Mouse (Mus musculus) neutrophil, adult 5-6 weeks (primary cell): Measurements from ENCODE around the gene Naxd. TPM values are rescaled to one million over a fixed set of nuclear protein-coding genes. Genes with fewer than 3 reads are reported as not detected.
A peak's percentile ranks its signal among the peaks of the same experiment; 100 is the strongest.
"Not testable (repeated sequence)": the region's sequence is repeated elsewhere in the genome, so short reads cannot be mapped to it uniquely, and the experiment has no call there.

Experiments used
- ATAC-seq: fragments of 151-379, 151-347 bp; 2 replicates; pipeline ENCODE4 v1.8.0; 2017; ENCODE audit warnings: mild to moderate bottlenecking, moderate TSS enrichment; ENCODE audit not compliant: insufficient number of reproducible peaks, poor library complexity, low FRiP score, severe bottlenecking; ENCODE audit errors: extremely low read depth
- total RNA-seq: library from RNA; stranded (forward); fragments of 200-1000 nt; gene quantifications from 2 replicates; pipeline ENCODE4 v1.2.3, GENCODE M21; 2017

The Naxd gene
- total RNA-seq, 1 experiment from 2014 or later, result 63.1 TPM

- ATAC-seq, result no peak
Observed at GRCm38 (mm10) chr8:11469095-11469494, 28.2 kb upstream of the Naxd start.

GRCm38 (mm10) chr8:11470694-11471093, 26.6 kb upstream of the Naxd start:
- ATAC-seq, result no peak

DNA sequence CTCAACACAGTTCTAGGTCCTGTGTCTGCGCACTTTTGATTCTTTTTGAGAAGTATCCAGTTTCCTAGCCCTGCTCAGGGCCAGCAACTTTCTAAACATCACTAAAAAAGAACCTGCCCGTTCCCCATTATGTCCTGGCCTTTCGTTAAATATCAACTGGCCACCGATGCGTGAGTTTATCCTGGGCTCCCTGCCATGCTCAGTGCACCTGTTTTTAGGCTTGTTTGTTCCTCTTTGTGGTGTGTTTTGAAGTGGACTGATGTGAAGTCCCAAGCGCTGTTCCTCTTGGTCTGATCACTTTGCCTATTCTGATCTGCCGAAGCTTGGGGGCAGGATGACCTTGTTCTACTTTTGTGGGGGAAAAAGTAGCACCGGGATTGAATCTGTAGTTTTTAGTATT, 26.0 kb upstream of the Naxd start:
- ATAC-seq, result no peak

DNA sequence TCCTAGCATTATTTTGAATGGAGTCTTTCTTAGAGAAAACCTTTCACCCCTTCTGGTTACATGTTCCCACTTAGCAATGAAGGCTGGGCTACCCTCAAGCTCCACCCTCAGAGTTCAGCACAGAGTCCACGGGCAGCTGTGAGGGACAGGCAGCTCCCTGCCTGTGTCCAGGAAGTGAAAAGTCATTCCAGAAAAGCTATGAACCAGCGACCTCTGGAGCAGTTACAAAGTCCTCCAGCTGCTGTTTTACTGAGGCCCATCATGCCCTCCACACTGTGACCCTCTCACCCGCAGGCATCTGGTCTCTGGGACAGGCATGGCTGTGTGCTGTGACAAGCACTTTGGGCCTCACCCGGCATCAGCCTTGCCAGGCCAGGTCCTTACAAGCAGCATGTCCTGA, 24.2 kb upstream of the Naxd start:
- ATAC-seq, result no peak

- ATAC-seq, result no peak
Observed at GRCm38 (mm10) chr8:11475397-11475796, 21.9 kb upstream of the Naxd start.

GRCm38 (mm10) chr8:11475876-11476275, 21.4 kb upstream of the Naxd start:
- no peak for ATAC-seq

DNA sequence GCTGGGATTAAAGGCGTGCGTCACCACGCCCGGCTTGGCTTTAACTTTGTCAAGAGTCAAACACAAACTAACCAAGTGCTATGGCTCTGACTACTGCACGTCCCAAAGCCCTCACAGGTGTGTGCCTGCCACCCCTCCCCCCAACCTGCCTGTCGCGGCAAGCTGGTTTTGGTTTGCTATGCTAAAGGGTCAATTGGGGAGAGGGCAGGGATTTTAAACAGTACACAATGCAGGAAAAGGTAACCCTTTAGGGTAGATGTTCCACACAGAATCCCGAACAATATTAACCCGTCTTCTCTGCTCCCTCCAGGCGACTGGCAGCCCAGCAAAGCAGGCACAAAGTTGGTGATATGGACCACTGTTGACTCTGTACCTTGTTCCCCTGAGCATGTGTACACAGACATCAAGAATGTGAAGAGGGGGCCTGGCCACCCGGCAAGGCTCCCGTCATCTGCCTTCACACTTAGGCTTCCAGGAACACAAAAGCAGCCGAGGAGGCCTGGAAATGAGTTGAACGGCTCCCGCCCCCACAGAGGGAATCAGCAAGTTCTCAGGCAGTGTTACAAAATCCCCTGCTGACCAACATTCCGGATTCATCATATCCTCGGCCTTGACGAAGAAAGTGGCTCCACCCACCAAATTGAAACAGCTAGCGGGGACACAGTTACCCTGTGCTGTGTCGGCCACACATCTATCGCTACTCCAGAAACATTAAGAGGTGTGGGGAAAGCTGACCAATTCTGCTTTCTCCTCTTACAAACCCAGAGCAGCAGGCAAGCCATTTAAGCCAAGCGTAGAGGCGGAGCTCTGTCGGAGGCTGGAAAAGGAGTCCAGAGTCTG, 20.7 kb upstream of the Naxd start:
- ATAC-seq, result peak; percentile 37

GRCm38 (mm10) chr8:11477178-11477553, 20.1 kb upstream of the Naxd start:
- ATAC-seq, result no peak

DNA sequence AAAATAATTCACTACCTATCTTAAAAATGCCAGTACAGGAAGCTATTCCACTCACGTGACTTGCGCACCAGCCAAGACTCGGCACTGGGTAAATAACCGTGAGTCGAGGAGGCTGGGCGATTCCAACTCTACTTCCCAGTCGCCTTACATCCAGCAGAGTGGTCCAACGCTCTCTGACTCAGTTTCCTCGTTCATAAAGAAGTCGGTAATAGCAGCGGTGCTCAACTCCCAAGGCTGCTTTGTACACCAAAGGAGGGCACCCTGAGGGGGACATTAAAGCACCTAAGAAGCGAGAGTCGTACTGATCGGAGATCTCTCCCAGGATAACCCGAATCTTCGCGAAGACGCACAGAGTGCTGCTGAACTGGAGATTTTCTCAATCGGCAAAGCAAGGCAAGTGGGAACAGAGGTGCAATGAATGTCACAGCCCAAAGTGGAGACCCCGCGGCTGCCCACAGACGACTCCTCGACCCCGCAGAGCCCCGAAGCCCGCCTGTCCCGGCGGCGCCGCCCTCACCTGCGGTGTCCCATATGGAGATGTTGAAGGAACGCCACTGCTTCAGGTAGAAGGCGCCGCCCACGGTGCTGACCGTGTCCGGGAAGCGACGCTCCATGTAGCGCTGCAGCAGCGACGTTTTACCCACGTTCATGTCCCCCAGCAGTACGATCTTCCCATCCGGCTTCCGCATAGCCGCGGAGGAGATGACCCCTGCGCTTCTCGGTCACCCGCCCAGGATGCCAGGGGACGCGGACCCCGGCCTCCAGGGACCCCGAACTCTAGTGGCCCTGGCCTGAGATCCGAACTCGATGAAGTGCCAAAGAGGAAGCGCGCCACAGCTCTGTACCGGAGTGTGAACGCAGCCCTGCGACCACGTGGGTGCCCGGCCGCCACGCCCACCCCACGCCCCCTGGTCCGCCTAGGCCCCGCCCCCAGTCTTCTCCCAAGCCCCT, 19.2 kb upstream of the Naxd start, which contains the start of gene Rab20:
Gene Rab20 (minus strand): TSS at position 900 of the 951 bp plus-strand sequence.
- peak; percentile 34; the same call in 1 of the 2 replicates for ATAC-seq

DNA sequence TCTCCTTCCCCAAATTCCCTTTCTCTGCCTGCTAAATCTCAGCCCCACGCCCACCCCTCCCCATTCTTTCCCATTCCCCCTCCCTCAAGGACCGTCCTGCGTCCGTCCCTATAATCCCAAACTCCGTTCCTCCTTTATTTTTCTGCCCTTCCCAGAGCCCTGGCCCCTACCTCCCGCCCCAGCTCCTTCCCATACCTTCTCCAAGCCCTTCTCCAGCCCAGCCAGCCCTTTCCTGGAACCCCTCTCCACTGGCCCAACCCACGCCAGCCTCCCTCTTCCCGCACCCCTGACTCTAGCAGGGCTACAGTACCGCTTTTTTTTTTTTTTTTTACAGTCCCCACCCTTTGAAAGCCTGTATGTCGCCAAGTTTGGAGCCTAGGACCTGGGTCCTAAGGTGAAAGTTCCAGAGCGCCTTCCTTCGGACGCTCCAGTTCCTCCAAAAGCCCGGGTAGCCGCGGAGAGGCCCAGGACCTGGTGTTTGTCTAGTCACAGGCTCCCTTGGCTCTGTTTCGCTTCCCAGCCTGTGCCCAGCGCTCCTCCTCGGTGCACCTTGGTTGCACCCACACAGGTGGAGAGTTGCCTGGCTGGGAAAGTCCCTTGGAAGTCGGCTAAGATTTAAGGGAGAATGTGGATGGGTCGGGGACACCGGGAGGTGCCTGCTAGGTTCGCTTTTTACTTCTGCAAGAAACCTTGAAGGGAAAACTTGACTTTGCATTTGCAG, 18.3 kb upstream of the Naxd start:
- no peak for ATAC-seq

- ATAC-seq, result no peak
Observed at GRCm38 (mm10) chr8:11479591-11479990, 17.7 kb upstream of the Naxd start.

DNA sequence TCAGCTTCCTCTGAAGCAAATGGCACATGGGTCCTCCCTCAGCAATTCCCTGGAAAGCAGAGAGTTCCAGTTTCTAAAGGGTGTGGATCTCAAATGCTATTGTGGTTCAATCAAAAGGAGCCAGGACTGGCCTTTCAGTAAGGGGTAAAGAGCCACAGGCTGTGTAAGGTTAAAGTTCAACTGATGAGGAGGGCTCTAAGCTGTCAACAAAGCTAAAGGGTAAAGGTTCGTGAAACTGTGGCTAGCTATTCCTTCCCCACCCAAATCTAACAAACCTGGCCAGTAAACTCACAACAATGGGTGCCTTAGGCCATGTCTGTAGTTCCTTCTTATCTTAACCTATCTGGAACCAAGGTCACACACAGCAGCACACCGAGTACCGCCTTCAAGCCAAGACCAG, 15.4 kb upstream of the Naxd start:
- no peak for ATAC-seq

DNA sequence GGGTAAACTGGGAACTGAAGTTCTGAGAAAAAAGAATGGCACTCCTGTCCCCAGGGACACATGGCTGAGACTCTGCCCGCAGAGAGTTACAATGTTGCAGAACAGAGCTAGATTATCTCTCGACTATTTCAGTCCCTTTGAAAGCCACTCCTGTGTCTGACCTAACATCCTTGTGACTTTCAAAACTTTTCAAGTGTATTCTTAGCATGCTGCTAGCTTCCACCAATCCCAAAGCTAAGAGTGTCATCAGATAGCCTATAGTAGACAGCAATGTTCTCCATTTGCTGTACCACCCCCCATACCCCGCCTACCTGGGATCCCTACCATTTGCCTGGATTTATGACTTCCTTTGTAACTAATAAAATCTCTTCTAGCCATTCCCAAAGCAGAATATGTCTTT, 14.8 kb upstream of the Naxd start:
- no peak for ATAC-seq

DNA sequence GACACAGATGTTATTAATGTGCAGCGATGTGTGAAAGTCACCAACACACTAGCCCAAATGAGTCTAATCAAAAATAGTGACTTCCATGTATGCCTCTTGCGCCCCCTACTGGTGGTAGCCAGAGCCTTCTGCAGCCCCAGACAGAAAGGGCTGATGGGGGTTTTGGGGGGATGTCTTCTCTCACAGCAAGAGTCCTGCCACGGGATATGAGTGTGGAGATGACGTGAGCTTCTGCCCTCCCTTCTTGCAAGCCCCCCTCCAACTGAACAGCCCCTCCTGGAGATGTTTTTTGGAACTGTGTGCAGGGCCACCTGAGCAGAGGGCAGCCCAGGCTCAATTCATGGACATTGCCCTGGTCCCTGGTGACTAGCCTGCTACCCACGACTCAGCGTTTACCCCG, 11.2 kb upstream of the Naxd start:
- peak; percentile 60 for ATAC-seq

- ATAC-seq, result no peak
Observed at GRCm38 (mm10) chr8:11487229-11487628, 10.1 kb upstream of the Naxd start.

GRCm38 (mm10) chr8:11492340-11492739, 5.0 kb upstream of the Naxd start:
- ATAC-seq, result not testable (repeated sequence)

- ATAC-seq, result no peak
Observed at GRCm38 (mm10) chr8:11498281-11498680, 975 bp downstream of the Naxd start.

GRCm38 (mm10) chr8:11498786-11499485, 1.6 kb downstream of the Naxd start:
- ATAC-seq, result no peak
